Mouse (Mus musculus) mouse embryonic stem cell (cell line): ENCODE results near the gene Cspg4.
"Not testable (repeated sequence)": the region's sequence is repeated elsewhere in the genome, so short reads cannot be mapped to it uniquely, and the experiment has no call there.

Experiments used
- in situ Hi-C, 2 experiments: fragments of 300-500 bp; cut with MboI; formaldehyde crosslinking; loops; 1 replicate in 1 of 2; 3 replicates in 1 of 2; pipeline ENCODE4 v1.14.3; 2019 to 2020; ENCODE audit warnings: low sequenced_read_pairs in 2 of 2, low pct_unique_long_range_greater_than_20kb in 1 of 2, mixed read lengths in 1 of 2; ENCODE audit not compliant: unreplicated experiment in 1 of 2

Gene Cspg4

DNA sequence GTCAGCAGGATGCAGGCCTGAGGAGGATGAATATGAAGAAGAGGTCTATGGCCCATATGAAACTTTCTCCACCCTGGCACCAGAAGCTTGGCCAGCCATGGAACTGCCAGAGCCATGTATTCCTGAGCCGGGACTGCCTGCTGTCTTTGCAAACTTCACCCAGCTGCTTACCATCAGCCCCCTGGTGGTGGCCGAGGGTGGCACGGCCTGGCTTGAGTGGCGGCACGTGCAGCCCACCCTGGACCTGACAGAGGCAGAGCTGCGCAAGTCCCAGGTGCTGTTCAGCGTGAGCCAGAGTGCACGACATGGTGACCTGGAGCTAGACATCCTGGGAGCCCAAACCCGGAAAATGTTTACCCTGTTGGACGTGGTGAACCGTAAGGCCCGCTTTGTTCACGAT, 21.3 kb downstream of the Cspg4 start:
- in situ Hi-C loops: no loop called here

DNA sequence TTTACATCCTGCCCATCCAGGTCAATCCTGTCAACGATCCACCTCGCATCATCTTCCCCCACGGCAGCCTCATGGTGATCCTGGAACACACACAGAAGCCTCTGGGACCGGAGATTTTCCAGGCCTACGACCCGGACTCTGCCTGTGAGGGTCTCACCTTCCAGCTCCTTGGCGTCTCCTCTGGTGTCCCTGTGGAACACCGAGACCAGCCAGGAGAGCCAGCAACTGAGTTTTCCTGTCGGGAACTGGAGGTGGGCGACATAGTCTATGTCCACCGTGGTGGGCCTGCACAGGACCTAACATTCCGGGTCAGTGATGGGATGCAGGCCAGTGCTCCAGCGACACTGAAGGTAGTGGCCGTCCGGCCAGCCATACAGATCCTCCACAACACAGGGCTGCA, 21.8 kb downstream of the Cspg4 start:
- in situ Hi-C loops: no loop called here

DNA sequence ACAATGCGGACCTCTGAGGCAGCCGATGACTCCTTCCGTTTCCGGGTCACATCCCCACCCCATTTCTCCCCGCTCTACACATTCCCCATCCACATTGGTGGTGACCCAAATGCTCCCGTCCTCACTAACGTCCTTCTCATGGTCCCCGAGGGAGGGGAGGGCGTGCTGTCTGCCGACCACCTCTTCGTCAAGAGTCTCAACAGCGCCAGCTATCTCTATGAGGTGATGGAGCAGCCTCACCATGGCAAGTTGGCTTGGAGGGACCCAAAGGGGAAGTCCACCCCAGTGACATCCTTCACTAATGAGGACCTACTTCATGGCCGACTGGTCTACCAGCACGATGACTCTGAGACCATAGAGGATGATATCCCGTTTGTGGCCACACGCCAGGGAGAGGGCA, 22.7 kb downstream of the Cspg4 start:
- in situ Hi-C loops: no loop called here

DNA sequence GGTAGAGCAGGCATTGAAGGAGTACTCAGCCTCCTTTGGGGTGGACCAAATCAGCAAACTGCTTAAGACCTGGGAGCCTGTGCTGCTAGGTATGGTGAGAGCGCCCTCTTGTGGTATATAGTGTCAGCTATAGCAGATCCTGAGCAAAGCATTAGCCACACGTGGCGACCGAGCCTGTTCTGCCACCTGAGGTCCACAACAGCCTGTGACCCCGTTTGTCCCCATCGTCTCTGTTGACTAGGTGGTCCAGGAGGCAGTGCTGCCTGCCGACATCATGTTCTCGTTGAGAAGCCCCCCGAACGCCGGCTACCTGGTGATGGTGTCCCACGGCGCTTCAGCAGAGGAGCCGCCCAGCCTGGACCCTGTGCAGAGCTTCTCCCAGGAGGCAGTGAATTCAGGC, 25.0 kb downstream of the Cspg4 start:
- in situ Hi-C loops: loop anchor here in 1 of 2 experiments (10.0 kb wide), 1 partner anchor 325 kb away; no protein-coding TSS in a partner anchor

DNA sequence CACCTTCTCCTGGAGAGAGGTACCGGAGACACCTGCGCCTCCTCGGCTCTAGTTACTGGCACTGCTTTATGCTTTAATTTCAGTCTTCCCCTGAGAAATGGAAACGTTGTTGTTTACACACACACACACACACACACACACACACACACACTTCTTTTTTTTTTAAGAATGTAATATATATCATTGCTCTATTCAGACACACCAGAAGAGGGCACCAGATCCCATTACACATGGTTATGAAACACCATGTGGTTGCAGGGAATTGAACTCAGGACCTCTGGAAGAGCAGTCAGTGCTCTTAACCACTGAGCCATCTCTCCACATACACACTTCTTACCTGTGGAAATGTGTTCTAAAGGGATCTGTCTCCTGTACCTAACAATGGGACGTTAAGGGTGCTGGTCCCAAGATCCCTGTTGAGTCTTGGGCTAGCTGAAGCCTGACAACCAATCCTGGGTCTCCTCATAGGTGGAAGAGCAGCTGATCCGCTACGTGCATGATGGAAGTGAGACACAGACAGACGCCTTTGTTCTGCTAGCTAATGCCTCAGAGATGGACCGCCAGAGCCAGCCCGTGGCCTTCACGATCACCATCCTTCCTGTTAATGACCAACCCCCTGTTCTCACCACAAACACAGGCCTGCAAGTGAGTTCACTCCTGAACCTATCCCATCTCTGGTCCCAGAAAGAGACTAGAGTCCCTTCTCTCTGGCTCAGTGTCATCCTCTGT, 25.9 kb downstream of the Cspg4 start:
- in situ Hi-C loops: loop anchor here in 1 of 2 experiments (10.0 kb wide), 1 partner anchor 324 kb away; no protein-coding TSS in a partner anchor

DNA sequence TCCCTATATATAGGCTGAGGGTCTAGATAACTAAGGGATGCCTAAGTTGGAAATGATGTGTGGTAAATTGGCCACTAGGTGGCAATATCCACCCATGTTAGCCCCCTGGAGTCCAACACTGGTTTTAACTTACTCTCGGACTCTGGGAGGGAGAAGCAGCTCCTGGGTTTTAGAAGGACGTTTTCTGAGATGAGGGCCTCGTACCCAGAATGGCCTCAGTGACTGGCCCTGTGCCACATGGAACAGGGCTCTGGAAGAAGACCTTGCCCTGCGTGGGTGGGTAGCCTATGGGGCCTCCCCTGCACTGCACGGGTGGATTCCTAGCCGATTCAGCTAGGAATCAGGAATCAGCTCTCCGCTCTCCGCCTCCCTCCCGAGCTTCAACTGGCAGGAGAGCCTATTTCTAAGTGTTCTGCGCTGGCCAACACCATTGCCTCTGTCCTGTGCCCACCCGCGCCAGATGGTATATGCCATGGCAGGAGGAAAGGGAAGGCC, 26.7 kb downstream of the Cspg4 start:
- in situ Hi-C loops: loop anchor here in 1 of 2 experiments (10.0 kb wide), 1 partner anchor 323 kb away; no protein-coding TSS in a partner anchor

DNA sequence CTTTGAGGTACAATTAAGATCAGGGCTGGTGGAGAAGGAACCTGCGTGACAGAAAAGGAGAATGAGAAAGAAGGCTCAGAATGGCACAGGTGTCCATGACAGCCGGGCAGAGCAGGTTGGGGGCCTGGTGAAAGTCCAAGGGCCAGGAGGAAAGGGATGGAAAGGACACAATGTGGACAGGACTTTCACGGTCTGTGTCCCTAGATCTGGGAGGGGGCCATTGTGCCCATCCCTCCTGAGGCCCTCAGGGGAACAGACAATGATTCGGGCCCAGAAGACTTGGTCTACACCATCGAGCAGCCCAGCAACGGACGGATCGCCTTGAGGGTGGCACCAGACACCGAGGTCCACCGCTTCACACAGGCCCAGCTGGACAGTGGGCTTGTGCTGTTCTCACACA, 27.3 kb downstream of the Cspg4 start:
- in situ Hi-C loops: loop anchor here in 1 of 2 experiments (10.0 kb wide), 1 partner anchor 323 kb away; no protein-coding TSS in a partner anchor

DNA sequence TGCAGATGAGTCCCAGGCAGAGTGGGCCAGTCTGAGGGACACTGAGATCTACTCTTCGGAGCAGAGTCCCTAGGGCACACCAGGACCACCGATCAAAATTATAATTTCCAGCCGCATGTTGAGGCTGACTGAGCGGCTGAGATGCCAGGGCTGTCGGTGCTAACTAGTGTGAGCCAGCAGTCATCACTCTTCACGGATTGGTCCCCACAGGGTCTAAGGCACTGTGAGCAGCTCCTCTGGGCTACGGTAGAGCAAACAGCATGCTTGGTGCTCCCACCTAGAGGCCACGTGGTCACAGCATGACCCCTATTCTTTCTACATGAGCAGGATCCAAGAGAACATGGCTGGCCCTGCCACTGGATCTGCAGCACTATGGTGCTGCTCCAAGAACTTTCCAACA, 28.5 kb downstream of the Cspg4 start:
- in situ Hi-C loops: loop anchor here in 1 of 2 experiments (10.0 kb wide), 1 partner anchor 321 kb away; no protein-coding TSS in a partner anchor

DNA sequence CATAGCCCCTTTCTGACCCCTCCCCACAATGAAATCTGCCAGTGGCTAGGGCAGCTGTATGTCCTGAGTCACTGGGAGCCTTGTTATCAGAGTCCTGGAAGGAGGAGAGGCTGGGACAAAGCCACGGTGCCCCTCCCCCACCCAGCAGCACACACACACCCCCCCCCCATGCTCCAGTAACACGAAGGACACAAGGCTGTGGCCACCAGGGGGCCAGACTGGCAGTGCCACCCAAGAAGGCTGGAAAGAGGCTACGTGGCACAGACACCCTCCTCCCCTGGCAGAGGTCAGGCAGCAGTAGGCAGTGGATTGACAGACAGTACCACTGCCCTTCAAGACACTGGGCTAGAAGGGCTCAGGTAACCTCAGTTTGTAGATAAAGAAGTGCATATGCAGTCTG, 29.2 kb downstream of the Cspg4 start:
- in situ Hi-C loops: loop anchor here in 1 of 2 experiments (10.0 kb wide), 1 partner anchor 321 kb away; no protein-coding TSS in a partner anchor

DNA sequence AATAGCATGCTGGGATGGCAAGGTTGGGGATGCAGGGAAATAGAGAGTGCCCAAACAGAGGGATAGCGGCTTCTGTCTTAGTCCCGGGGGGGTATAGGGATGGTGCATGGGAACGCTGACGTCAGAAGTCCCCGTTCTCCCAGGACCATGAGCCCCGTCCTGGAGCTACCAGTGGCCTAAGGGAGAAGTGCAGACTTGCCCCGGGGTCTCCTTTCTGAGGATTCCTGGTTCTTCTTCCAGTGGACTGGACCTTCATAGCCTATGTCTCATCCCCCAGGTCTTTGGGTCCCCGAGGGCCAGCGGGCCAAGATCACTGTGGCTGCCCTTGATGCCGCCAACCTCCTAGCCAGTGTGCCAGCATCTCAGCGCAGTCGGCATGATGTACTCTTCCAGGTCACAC, 31.9 kb downstream of the Cspg4 start:
- in situ Hi-C loops: loop anchor here in 1 of 2 experiments (10.0 kb wide), 1 partner anchor 318 kb away; no protein-coding TSS in a partner anchor

DNA sequence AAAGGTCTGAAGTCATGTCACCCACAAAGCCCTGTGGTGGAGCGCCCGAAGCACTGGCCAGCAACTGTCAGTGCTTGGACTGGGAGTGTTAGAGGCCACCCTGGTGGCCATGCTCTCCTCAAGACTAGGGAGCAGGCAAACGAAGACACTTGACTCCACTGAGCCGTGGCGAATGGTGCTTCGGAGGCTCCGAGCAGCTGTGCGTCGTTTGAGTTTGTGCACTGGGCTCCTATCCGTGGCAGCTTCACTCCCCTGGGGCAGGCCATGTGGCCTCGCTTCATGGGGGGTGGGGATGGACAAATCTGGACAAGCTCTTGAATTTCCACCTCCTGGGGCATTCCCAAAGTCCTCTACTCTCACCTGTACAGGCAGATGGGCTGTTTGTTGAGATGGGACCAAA, 34.6 kb downstream of the Cspg4 start:
- in situ Hi-C loops: loop anchor here in 1 of 2 experiments (10.0 kb wide), 1 partner anchor 315 kb away; no protein-coding TSS in a partner anchor

DNA sequence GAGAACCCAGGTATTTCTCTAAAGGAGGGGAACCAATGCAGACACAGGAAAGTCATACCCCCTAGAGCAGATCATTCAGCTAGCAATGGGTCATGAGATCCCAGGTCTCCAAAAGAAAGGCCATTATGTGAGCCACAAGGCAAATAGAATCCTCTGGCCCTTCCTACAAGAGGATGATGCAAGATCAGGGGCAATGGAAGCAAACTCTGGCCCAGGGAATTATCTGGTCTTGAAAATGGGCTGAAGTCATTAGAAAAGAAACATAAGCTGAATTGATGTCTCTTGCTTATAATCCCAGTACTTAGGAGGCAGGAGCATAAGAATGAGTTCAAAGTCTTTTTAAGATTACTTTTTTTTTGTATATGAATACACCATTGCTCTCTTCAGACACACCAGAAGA, 35.2 kb downstream of the Cspg4 start:
- in situ Hi-C loops: no loop called here

DNA sequence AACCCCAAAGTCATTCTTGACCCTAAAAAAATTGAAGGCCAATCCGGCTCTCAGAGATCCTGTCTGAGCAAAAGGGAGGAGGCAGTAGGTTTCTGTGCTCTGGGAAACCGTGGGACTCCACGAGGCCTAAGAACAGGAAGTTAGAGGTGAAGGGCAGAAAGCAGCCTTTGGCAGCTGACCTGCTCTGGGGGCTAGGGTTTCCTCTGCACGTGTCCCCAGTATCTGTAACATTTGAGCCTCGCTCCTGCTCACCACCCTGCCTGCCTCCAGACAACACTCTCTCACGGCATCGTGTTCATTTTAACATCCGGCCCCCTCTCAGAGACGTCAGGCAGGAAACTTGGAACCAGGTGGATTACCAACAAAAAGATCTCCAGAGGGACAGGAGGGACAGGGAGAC, 35.7 kb downstream of the Cspg4 start:
- in situ Hi-C loops: no loop called here

DNA sequence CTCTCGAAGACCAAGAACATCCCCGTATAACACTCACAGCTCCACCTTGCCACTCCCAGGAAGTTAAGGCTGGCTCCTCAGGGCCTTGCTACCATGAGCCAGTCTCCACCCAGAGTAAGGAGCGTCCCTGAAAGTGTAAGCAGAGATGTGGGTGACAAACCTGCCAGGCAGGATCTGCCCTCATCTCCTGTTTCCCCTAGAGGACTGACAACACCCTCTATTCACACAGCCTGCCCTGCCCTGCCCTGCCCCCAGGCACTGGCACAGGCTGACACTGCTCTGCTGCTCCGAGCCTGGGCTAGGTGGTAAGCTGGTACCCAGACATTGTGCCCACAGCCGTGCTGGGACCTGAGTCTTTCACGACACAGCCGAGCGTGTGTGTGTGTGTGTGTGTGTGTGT, 36.4 kb downstream of the Cspg4 start:
- in situ Hi-C loops: no loop called here

DNA sequence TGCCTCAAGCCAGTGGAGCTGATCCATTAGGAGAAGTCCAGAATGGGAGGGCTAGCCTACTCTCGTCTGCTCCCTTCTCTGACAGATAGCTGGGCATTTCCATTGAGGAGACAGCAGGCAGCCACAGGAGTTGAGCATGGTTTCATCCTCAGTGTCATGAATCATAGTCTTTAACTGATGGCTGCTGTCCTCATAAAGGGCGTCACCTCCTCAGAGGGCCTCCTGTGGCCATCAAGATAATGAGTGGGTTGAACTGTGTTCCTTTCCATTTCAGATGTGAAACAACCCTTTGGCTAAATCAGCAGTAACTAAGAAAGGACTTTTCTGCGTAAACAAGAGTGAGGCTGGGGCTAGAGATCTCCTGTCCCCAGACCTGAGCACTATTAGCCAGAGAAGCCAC, 38.8 kb downstream of the Cspg4 start:
- in situ Hi-C loops: no loop called here

DNA sequence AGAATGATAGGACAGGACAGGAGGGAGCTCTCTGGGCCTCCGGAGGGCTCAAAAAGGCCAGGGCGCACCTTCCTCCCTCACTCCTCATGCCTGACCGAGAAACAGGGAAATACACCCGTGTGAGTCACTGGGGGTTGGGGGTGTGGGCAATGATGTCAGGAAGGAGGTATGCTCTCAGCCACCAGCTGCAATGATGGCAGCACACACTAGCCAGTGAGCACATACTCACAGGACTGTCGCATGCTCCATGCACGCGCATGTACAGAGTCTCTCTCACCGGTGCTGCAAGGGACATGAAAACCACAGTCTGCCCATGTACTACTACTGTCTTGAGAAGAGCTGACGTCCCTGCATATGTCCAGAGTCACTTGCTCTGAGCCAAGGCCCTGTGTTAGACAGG, 42.7 kb downstream of the Cspg4 start:
- in situ Hi-C loops: no loop called here

DNA sequence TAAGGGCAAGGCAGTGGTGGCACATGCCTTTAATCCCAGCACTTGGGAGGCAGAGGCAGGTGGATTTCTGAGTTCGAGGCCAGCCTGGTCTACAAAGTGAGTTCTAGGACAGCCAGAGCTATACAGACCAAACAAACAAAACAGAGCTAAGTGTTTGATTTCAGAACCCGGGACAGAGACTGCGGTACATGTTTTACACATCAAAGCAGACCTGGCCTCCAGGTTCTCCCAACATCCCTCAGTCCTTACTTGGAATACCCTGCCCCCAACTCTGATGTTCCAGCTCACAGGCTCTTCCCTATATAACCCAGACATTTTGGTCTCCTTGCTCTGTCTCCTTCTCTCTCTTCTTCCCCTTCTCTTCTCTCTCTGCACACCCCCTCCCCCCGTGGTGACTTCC, 45.2 kb downstream of the Cspg4 start:
- in situ Hi-C loops: not testable (repeated sequence)

DNA sequence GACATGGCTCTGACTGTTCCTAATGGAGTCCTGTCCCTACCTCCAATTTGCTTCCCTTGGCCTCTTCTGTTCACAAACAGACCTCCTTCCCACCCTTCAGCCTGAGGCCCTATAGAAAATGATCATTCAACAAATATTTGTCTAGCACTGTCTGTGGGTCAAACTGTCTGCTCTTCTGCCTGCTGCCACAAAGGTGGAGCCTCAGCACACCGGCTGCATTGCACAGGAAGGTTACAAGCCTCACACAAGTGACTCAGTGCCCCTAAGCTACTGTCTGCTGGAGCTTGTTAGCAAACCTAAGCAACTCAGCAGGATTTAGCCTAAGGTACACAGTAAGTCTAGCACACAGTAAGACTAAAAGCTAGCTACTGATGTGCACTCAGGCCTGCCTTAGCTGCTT, 46.2 kb downstream of the Cspg4 start:
- in situ Hi-C loops: no loop called here

DNA sequence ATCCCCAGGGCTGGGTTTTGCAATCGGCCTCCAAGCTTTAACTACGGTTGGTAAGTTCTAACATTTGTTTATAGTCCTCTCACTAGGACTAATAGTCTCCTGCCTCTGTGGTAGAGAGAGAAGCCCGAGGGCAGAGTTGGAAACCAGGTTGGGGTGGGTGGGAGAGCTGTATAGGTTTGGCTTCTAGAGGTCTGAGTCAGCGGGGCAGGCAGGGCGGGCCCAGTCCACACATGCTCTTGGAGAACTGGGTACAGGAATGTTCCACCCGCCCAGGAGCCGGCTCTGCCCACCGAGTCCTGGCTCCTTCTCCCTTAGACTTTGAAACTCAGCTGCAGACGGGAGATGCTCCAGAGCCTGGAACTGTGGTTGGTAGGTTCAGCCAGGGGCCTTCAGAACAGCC, 49.2 kb downstream of the Cspg4 start:
- in situ Hi-C loops: no loop called here

DNA sequence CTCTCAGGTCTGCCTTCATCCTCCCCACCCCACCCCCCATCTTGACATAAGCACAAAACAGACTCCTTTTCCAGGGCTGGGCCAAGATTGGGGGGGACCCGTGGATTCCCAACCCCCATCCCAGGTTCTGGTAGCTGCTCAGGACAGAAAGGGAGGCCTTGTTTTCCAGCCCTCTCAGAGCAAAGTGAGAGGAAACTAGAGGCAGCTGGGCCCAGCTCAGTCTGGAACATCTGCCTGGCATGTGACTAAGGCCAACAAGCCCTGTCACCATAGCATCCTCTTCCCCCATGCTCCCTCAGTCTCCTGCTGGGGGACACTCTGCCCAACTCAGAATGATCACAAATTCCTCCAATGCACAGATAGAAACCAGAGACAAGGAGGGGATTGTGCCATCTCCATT, 50.3 kb downstream of the Cspg4 start:
- in situ Hi-C loops: no loop called here
